Mouse (Mus musculus): Measurements from ENCODE around the gene Lclat1. TPM values are rescaled to one million over a fixed set of nuclear protein-coding genes. Genes with fewer than 3 reads are reported as not detected.
"Not testable (repeated sequence)": the region's sequence is repeated elsewhere in the genome, so short reads cannot be mapped to it uniquely, and the experiment has no call there.

Lclat1 gene
- polyA plus RNA-seq, 1 experiment from 2014 or later: 22.5 TPM

DNA sequence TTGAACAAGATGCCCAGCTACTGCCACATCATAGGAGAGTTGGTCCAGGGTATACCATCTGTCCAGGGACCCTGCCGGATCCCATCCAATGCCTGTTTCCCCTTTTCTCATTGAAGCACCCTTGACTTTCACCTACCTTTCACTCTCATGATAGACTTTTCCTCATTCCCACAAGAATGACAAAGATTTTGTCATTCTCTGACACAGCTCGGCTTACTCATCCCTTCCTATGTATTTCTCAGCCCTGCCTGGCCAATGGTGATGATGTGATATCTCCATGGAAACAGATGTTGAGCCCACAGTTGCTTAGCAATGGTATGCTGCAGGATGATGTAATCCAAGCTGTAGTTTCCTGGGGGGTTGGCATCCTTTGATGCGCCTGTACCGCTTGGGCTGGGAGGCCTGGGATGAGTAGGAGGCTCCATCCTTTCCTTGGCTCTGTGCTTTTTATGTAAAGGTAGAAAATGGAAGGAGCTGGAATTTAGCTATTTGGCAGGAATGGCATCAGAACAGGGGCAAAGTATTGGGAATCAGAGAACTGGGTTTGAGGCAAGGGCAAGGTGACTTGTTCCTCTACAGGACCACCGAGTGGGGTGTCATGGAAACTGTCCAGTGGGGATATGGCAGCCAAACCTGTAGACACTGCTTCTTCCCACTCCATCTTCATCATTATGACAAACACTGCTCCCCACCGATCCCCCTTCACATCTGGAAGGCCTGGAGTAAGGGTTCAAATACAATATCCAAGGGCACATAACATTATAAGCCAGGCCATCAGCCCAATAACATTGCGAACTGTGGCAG, 164.2 kb downstream of the Lclat1 start:
- TF ChIP-seq CTCF (IDR thresholded peaks at IDR 0.05): no peak
- ATAC-seq (no peak), DNase-seq (ENCODE audit: low read depth, low spot score) (no peak)
- H3K27me3 ChIP-seq: no peaks in the 10 kb centered on the region
- ChIA-PET CTCF (no interaction called here), POLR2A (no interaction called here)
- in situ Hi-C loops (cut with MboI; ENCODE audit: low pct_unique_long_range_greater_than_20kb): no loop called here

DNA sequence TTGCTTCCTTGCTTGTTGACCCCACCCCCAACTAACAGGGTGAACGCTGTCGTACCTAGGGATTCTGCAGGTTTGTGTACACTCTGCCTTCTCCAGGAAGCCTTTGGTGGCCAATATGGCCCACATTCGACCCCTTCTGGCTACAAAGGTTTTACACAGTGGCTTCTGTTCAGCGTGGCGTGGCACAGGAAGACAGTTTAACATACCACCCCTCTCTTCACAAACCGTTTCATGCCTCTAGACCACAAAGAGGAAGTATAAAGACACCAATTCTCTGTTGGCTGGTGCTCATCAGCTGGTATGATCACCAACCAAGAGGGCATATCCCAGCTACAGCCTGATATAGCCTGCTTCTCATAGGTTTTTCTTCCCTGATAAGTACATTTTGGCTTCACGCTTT, 166.0 kb downstream of the Lclat1 start:
- no peak for TF ChIP-seq CTCF (IDR thresholded peaks at IDR 0.05)
- DNase-seq (ENCODE audit: low read depth, low spot score) (no peak), ATAC-seq (no peak)
- CTCF ChIA-PET: no interaction called here
- POLR2A ChIA-PET: no interaction called here
- H3K27me3 ChIP-seq: no peaks in the 10 kb centered on the region
- in situ Hi-C loops (cut with MboI; ENCODE audit: low pct_unique_long_range_greater_than_20kb): no loop called here

DNA sequence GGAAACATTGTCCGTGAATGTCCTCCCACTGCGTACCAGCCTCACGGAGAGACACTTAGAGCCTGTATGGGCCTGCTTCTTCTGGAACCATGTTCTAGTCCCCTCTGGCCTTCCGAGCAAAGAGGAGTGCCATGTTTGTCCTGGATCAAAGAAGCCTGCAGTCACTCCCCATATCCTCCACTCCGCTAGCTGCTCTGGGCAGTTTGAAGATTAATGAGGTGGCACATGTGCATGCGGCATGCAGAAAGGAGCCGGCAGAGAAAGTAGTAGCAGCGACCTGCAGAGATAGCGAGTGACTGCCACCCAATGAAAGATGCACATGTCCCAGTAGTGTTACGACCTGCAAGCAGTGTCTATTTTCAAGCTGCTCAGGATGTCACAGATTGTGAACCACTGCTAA, 167.3 kb downstream of the Lclat1 start:
- CTCF ChIA-PET: no interaction called here
- in situ Hi-C loops (cut with MboI; ENCODE audit: low pct_unique_long_range_greater_than_20kb): no loop called here
- no peak for TF ChIP-seq CTCF (IDR thresholded peaks at IDR 0.05)
- ATAC-seq: no peak
- no peaks in the 10 kb centered on the region for H3K27me3 ChIP-seq
- POLR2A ChIA-PET: no interaction called here
- no peak for DNase-seq (ENCODE audit: low read depth, low spot score)

DNA sequence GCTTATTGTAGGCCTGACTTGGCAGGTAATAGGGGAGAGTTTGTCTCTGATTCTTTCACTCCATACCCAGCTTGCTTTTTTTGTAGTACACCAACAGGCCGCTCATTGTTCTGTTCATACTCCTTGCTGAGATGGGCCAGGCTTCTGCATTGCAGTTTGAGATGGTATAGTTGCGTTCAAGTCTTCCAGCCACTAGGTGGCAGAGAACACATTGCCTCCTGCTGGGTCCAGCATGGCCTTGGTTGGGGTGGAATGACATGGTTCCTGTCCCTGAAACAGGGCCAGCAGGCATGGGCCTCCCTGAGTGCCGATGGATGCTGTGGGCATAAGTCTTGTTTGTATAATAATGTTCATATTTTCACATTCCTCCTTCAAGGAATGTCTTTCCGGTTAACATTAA, 170.0 kb downstream of the Lclat1 start:
- no peak for ATAC-seq

GRCm38 (mm10) chr17:73282702-73283101, 174.9 kb downstream of the Lclat1 start:
- DNase-seq (ENCODE audit: low read depth, low spot score); POLR2A ChIA-PET; ATAC-seq; CTCF ChIA-PET; H3K27me3 ChIP-seq; in situ Hi-C loops (cut with MboI; ENCODE audit: low pct_unique_long_range_greater_than_20kb): not testable (repeated sequence)

More for the DNA sequence above, 170.0 kb downstream of the Lclat1 start:
- DNase-seq (ENCODE audit: low read depth, low spot score): no peak
- ChIA-PET CTCF (no interaction called here), POLR2A (no interaction called here)
- TF ChIP-seq CTCF (IDR thresholded peaks at IDR 0.05): peak; percentile 35
- no peaks in the 10 kb centered on the region for H3K27me3 ChIP-seq
- in situ Hi-C loops (cut with MboI; ENCODE audit: low pct_unique_long_range_greater_than_20kb): no loop called here

DNA sequence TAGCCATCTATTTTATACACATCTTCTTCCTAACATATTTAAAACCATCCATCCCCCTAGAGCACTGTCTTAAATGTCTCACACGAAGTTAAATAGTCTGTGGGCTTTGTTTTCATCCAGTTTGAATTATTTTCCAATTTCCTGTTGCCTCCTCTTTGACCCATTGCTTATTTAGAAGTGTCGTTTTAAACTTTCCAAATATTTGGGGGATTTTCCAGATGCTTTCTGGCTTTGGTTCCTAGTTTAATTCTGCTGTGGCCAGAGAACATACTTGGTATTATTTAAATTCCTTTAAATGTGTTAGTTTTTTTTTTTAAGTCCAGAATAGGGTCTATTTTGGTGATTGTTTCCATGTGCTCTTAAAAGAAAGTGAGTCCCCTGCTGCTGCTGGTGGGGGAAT, 176.5 kb downstream of the Lclat1 start:
- H3K27me3 ChIP-seq: no peaks in the 10 kb centered on the region
- ATAC-seq: no peak
- no peak for DNase-seq (ENCODE audit: low read depth, low spot score)
- in situ Hi-C loops (cut with MboI; ENCODE audit: low pct_unique_long_range_greater_than_20kb): no loop called here
- TF ChIP-seq CTCF (IDR thresholded peaks at IDR 0.05): no peak
- CTCF ChIA-PET: no interaction called here
- POLR2A ChIA-PET: no interaction called here

Other genes starting within 250 kb of the Lclat1 start
- gene Lbh, start 189.7 kb upstream of the Lclat1 start, polyA plus RNA-seq (2021): 72.5 TPM

Data from Patski (cell line).